Mouse (Mus musculus) stomach, postnatal 0 days (tissue): ENCODE results near the gene Ddc. TPM values are rescaled to one million over a fixed set of nuclear protein-coding genes. Genes with fewer than 3 reads are reported as not detected.

Source experiments
- ATAC-seq: fragments of 200-750 bp; cut with Nextera tagmentation; 2 replicates; pipeline ENCODE4 v1.8.0; 2017; ENCODE audit not compliant: low FRiP score, low TSS enrichment
- DNase-seq: peaks from one replicate; pipeline ENCODE4 v3.0.0-alpha.2; 2016; ENCODE audit warnings: low spot score
- H3K27ac ChIP-seq: fragments of 300-500 bp; sonication (generic); replicated peaks from 2 replicates; pipeline ENCODE4 v1.5.1; 2014; ENCODE audit warnings: mild to moderate bottlenecking, control low read depth
- H3K27me3 ChIP-seq: fragments of 300-500 bp; sonication (generic); 2 replicates; pipeline ENCODE4 v1.6.1; 2014; ENCODE audit warnings: low read length; ENCODE audit not compliant: control insufficient read depth, insufficient read depth
- H3K36me3 ChIP-seq: fragments of 300-500 bp; sonication (generic); 2 replicates; pipeline ENCODE4 v1.6.1; 2014; ENCODE audit warnings: low read length, mixed read lengths; ENCODE audit not compliant: control insufficient read depth, insufficient read depth
- H3K4me1 ChIP-seq: fragments of 300-500 bp; sonication (generic); replicated peaks from 2 replicates; pipeline ENCODE4 v1.6.1; 2014; ENCODE audit warnings: antibody characterized with exemption; ENCODE audit not compliant: control insufficient read depth, insufficient read depth
- H3K4me2 ChIP-seq: fragments of 300-500 bp; sonication (generic); replicated peaks from 2 replicates; pipeline ENCODE4 v1.6.1; 2014; ENCODE audit warnings: low read depth, mild to moderate bottlenecking, control low read depth, moderate library complexity
- H3K4me3 ChIP-seq: fragments of 300-500 bp; sonication (generic); 2 replicates; pipeline ENCODE4 v1.5.1; 2014; ENCODE audit warnings: low read depth, low read length, control low read depth
- H3K9ac ChIP-seq: fragments of 300-500 bp; sonication (generic); 2 replicates; pipeline ENCODE4 v1.6.1; 2014; ENCODE audit warnings: mild to moderate bottlenecking, low read length, control low read depth, mixed read lengths
- H3K9me3 ChIP-seq: fragments of 300-500 bp; sonication (generic); 2 replicates; pipeline ENCODE4 v1.6.1; 2016; ENCODE audit warnings: low read length; ENCODE audit not compliant: control insufficient read depth
- CTCF ChIP-seq: IDR thresholded peaks from 2 replicates; pipeline ENCODE4 v1.5.1; 2016; ENCODE audit warnings: antibody characterized with exemption, low read depth, mild to moderate bottlenecking, moderate library complexity
- EP300 ChIP-seq: optimal IDR thresholded peaks from 2 replicates; pipeline ENCODE3; 2016; ENCODE audit warnings: antibody characterized with exemption
- WGBS: fragments of 180-500 bp; shearing (Covaris S2); extraction: QIAGEN DNeasy Blood & Tissue Kit; methylation state at CpG from one replicate; pipeline ENCODE4 v1.1.7; 2014; 5-methylcytosine and 5-hydroxymethylcytosine counted together
- polyA plus RNA-seq: library from polyadenylated mRNA; unstranded; fragments of >200 nt; fragmentation: Nextera tagmentation; extraction: Ambion mirVana; gene quantifications from 2 replicates; pipeline ENCODE4 v1.2.1, GENCODE M21; 2015

Gene Ddc
- polyA plus RNA-seq, 1 experiment from 2014 or later: 24.1 TPM

GRCm38 (mm10) chr11:11865128-11865527 lies 32.8 kb downstream of the Ddc start:
- Histone ChIP-seq H3K4me1 (no peaks in the 10 kb centered on the region), H3K4me2 (no peak overlapping the region), H3K9ac (no peak overlapping the region), H3K9me3 (no peaks in the 10 kb centered on the region), H3K4me3 (no peak overlapping the region), H3K36me3 (no peaks in the 10 kb centered on the region), H3K27me3 (no peaks in the 10 kb centered on the region), H3K27ac (peak overlapping the region; percentile 45)
- 40% methylated on average over 2 of the region's 2 CpGs for WGBS
- DNase-seq: no peak
- ATAC-seq: peak; percentile 89
- peak; percentile 92 for TF ChIP-seq EP300
- no peak for TF ChIP-seq CTCF

DNA sequence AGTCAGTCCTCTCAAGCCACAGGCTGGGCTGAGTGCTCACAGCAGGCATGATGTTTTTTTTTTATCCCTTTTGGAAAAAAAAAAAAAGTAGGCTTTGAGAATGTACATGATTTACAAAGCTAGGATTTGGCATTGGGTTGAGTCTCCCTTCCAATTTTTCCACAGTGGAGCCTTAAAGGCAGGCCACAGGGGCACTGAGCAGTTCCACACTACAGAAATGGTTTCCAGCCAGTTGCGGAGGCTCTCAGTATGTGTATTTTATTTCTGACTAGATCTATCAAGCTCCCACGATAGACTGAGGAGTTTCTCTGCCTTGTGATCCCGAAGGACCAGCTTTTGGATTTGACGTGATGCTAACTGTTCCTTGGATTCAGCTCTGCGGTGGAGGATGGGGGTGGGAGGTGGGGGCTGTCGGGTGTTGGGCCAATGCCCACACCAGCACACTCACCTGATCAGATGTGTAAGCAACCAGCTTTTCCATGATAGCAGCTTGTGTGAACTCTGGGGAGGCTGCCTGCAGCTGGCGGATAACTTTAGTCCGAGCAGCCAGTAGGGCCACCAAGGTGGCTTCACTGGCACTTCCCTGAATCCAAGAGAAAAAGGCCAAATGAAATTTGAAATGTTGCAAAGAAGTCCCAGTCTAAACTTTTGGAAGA lies 33.4 kb downstream of the Ddc start:
- TF ChIP-seq CTCF (no peak), EP300 (no peak)
- H3K27ac ChIP-seq: peak overlapping the region; percentile 86
- DNase-seq: no peak

DNA sequence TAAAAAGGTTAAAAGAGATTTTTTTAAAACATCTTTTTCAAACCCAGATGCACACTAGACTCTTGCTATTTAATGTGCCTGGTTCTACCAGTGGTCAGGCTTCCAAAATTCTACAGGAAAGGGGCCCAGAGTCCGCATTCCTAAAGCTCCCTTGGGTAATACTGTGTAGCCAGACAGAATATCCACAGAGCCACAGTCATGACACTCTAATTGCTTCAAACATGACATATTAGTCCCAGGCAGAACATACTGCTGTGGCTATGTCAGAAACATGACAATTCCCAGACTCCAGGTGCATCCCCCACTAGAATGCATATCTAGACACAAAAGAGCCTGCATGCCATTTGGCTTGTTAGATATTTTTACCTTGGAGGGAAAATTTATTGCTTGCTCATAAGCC lies 35.4 kb downstream of the Ddc start:
- ATAC-seq: no peak
- no peak overlapping the region for H3K4me3 ChIP-seq
- no peak for TF ChIP-seq EP300
- TF ChIP-seq CTCF: no peak
- H3K9ac ChIP-seq: no peak overlapping the region
- 0 out of 2 replicates have a peak overlapping the region, but pooled peaks have one; percentile 13 for H3K27ac ChIP-seq
- DNase-seq: no peak
- H3K27me3 ChIP-seq: no peaks in the 10 kb centered on the region
- WGBS: 57% methylated on average over 1 of the region's 1 CpGs
- H3K4me2 ChIP-seq: no peak overlapping the region
- H3K4me1 ChIP-seq: no peaks in the 10 kb centered on the region
- no peaks in the 10 kb centered on the region for H3K9me3 ChIP-seq
- no peaks in the 10 kb centered on the region for H3K36me3 ChIP-seq

More for the DNA sequence above, 33.4 kb downstream of the Ddc start:
- Histone ChIP-seq H3K9ac (no peak overlapping the region), H3K9me3 (no peaks in the 10 kb centered on the region), H3K4me3 (no peak overlapping the region), H3K27me3 (no peaks in the 10 kb centered on the region), H3K4me1 (no peaks in the 10 kb centered on the region), H3K4me2 (no peak overlapping the region), H3K36me3 (no peaks in the 10 kb centered on the region)
- 57% methylated on average over 8 of the region's 8 CpGs for WGBS
- peak; percentile 41; the same call in 1 of the 2 replicates for ATAC-seq

DNA sequence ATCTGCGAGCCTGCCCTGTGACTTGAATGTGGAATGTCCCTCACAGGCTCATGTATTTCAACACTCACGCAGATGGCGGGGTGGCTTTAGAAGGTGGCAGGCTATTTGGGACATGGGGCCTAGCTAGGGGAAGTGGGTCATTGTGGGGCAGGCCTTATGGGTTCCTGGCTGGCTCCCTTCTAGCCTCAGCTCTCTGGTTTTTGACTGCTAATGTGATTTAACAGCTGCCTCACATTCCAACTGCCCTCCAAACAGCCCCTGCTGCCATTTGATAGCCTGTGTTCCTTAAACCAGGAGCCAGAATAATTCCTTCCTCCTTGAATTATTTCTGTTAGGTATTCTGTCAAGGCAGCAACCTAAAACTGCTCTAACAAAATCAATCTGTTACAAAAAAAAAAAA lies 41.0 kb downstream of the Ddc start:
- no peaks in the 10 kb centered on the region for H3K36me3 ChIP-seq
- ATAC-seq (no peak), DNase-seq (no peak)
- no peak overlapping the region for H3K4me2 ChIP-seq
- no peaks in the 10 kb centered on the region for H3K27me3 ChIP-seq
- H3K27ac ChIP-seq: no peak overlapping the region
- TF ChIP-seq CTCF (no peak), EP300 (no peak)
- H3K9ac ChIP-seq: no peak overlapping the region
- H3K9me3 ChIP-seq: no peaks in the 10 kb centered on the region
- no peak overlapping the region for H3K4me3 ChIP-seq
- H3K4me1 ChIP-seq: no peaks in the 10 kb centered on the region
- 93% methylated on average over 3 of the region's 3 CpGs for WGBS

DNA sequence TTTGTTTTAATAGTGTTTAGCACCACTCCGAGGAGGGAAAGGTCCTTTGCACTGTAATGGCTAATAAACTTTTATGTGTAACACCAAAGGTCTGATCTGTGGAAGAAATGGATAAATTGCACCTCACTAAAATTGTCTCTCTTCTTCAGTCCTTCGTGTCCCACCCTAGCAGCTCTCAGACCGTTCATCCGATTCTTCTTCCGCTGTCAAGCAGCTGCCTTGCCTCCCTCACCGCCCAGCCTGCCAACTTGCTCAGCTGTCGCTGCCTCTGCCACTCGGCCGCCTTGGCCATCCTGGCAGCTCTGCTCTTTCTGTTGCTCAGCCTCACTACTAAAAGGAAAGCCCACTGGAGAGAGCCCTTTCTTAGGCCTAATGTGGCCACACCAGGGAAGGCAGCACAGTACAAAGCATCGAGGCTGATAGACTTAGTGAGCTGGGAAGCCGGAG lies 42.2 kb downstream of the Ddc start:
- ATAC-seq (no peak), DNase-seq (no peak)
- Histone ChIP-seq H3K9ac (no peak overlapping the region), H3K27ac (peak overlapping the region; percentile 50), H3K4me1 (no peaks in the 10 kb centered on the region), H3K36me3 (no peaks in the 10 kb centered on the region), H3K4me2 (no peak overlapping the region), H3K27me3 (no peaks in the 10 kb centered on the region), H3K4me3 (no peak overlapping the region), H3K9me3 (no peaks in the 10 kb centered on the region)
- 70% methylated on average over 11 of the region's 11 CpGs for WGBS
- TF ChIP-seq CTCF (no peak), EP300 (no peak)

DNA sequence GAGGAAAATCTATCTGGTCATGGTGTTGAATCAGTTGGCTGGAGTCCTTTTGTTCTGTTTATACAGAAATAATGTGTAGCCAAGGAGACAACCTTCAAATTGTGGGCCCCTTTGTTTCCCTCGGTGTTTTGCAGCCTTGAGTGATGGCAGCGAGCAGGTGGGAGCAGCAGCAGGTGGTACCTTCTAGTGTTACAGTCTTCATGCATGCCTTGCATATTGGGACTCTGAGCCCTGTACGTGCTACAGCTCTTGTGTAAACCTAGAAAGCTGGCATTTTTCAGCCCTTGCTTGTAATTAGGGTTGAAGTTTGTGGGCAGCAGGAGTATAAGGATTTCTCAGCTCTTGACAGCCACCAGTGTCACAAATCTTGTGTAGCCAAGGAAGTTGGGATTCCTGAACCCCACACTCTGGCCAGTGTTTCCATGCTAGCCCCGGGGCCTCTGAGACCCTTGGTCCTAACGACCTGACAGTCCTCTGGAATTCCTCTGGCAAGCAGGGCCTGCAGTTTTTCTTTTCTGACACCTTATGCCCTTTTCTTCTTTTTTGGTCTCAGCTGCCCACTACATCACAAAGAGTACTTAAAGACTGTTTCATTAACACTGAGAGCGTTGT lies 42.8 kb downstream of the Ddc start:
- Histone ChIP-seq H3K27ac (no peak overlapping the region; the same call in none of the 2 replicates), H3K9ac (no peak overlapping the region), H3K4me1 (no peaks in the 10 kb centered on the region), H3K4me2 (no peak overlapping the region), H3K36me3 (no peaks in the 10 kb centered on the region), H3K4me3 (no peak overlapping the region), H3K9me3 (no peaks in the 10 kb centered on the region), H3K27me3 (no peaks in the 10 kb centered on the region)
- WGBS: 33% methylated on average over 6 of the region's 6 CpGs
- DNase-seq (no peak), ATAC-seq (no peak)
- TF ChIP-seq EP300 (no peak), CTCF (no peak)
